Mouse (Mus musculus) myocyte (in vitro differentiated cells): ENCODE data around the gene Gm20388.

ENCODE experiments used
- MAX ChIP-seq: IDR thresholded peaks from one replicate; pipeline ENCODE4 v1.6.1; 2011; ENCODE audit warnings: low read depth, mild to moderate bottlenecking, control low read depth
- POLR2A ChIP-seq: IDR thresholded peaks from one replicate; pipeline ENCODE4 v1.6.1; 2011; ENCODE audit warnings: low read depth, mild to moderate bottlenecking, control low read depth, moderate library complexity; ENCODE audit not compliant: insufficient read length
- REST ChIP-seq: IDR thresholded peaks from one replicate; pipeline ENCODE4 v1.6.1; 2011; ENCODE audit warnings: mild to moderate bottlenecking, control low read depth, moderate library complexity; ENCODE audit not compliant: insufficient read depth, insufficient read length

DNA sequence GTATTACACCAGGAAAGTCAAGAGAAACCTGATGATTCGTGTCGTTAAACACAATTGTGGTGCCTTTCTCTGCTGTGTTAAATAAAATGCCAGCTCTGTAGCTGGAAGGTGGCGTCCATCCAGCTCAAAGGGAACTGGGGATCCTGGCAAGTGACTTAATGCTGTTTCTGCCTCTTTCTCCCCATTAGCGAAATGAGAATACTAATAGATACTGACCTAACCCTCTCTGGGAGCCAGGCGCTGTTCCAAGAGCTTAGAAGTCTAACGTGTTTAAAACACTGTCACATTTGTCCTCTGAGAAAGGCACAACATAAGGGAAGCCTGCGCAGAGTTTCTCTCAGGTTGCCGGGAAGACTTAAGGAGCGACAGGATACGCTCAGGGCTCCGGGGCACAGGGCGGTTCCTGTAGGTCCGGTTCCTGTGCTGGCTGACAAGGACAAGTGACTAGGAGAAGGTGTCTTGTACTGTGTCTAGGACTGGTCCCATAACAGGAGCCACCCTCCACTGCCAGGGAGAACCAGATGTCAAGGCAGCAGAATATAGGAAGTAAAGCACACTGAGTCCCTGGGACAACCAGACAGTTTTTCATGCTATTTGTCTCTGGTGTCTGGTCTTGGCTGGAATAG is 3819.3 kb downstream of the Gm20388 start:
- TF ChIP-seq MAX: no peak
- no peak for TF ChIP-seq POLR2A
- TF ChIP-seq REST: no peak
